In the genomic region with DNA sequence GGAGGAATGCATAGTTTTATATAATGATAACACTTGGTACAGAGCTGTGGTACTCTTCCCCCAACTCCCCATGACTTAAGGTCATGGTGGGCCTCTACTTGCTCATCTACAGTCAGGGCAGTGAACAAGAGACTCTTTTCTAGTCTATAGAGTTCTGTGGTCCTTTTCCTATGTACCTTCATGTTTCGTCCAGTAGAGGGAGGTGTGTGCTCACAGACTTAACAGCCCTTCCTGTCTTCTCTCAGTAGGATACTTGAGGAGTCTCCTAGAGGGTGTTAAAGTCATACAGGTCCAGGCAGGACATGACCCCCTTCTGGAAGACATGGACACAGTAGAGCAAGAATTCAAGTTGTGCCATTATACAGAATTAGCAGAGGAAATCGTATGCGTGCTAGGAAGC, we compare ENCODE assay signal across 8 mouse cellular contexts.
DNase-seq lines count a peak whose midpoint lies in the region.

No protein-coding gene starts in this region.

- peak; percentile 26 to 37 for DNase-seq in cerebellum, postnatal 10 days
- DNase-seq in cerebellum, postnatal 4 days (ENCODE audit: low spot score in 2 of 2), result no peak
- DNase-seq in 3134 (ENCODE audit: extremely low read depth, insufficient read length, low spot score), result peak; percentile 28
- peak; percentile 66 for DNase-seq in embryo, embryonic 10.5 days (ENCODE audit: low spot score)
- DNase-seq in hindlimb bud, embryonic 11.5 days (ENCODE audit: extremely low spot score, low read depth, low spot score), result peak; percentile 52
- peak; percentile 32 for DNase-seq in lung, postnatal 14 days
- DNase-seq in spleen, postnatal 14 days (ENCODE audit: low spot score in 2 of 2), result no peak
- no peak for DNase-seq in left cerebral cortex, adult 8-10 months (ENCODE audit: low spot score in 2 of 2)

Comparison
In these comparisons a context has a peak if more than half of its experiments do, and no peak if none do; other contexts are left out.
1. DNase-seq: peak in cerebellum, postnatal 10 days (2 of 2), 3134 (single experiment), embryo, embryonic 10.5 days (single experiment), hindlimb bud, embryonic 11.5 days (single experiment) and lung, postnatal 14 days (single experiment); none in cerebellum, postnatal 4 days (0 of 2), spleen, postnatal 14 days (0 of 2) and left cerebral cortex, adult 8-10 months (0 of 2).